Mouse (Mus musculus): ENCODE data around the gene Rfng. TPM values are rescaled to one million over a fixed set of nuclear protein-coding genes. Genes with fewer than 3 reads are reported as not detected.
"Not testable (repeated sequence)": the region's sequence is repeated elsewhere in the genome, so short reads cannot be mapped to it uniquely, and the experiment has no call there.

Rfng gene
- total and polyA plus RNA-seq, 3 experiments: 12.7 to 40.7 TPM; not detected in 1

DNA sequence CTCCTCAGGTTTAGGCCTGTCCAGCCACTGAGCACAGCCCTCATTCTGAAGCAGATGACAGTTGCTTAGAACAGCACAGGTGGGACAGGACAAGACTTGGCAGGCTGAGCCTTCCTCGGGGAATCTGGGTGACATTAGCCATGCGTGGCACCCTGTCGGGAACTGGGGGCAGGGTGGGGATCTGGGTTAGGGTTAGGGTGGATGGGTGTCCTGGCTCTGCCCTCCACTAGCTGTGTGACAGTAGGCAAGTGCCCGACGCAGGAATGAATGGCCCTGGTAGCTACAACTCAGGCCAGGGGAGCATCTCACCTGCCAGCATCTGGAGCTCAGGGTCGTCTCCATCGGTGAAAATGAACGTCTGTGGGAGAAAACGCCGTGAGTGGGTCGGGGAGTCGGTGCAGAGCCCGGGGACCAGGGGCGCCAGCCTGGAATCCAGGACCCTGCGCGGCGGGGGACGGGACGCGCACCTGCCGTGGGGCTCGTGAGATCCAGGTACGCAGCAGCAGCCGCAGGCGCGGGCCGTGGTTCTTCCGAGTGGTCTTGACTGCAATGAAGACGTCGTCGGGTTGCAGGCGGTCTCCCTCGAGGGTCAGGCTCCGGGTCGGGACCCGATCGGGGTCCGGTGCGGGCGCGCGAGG, 462 bp downstream of the Rfng start:
- H3K4me3 ChIP-seq (ENCODE audit: control insufficient read depth in 1 of 2, insufficient read depth in 1 of 2, low read depth in 2 of 2, low read length in 2 of 2): peak overlapping the region; percentile 79 to 95
- H3K4me1 ChIP-seq (ENCODE audit: control insufficient read depth in 1 of 2, insufficient read depth in 2 of 2, low read length in 2 of 2): peaks cover 0 to 16% of the 10 kb centered on the region in 2 experiments; a peak in 1 of 4 replicates
- DNase-seq (ENCODE audit: low read depth, low spot score): peak; percentile 34
- peak overlapping the region; percentile 87 for H3K9ac ChIP-seq (ENCODE audit: control insufficient read depth, low read depth, low read length, poor library complexity, severe bottlenecking)
- TF ChIP-seq CHD1 (IDR thresholded peaks at IDR 0.05; ENCODE audit: low read depth, low read length) (no peak), ZKSCAN1 (IDR thresholded peaks at IDR 0.05; ENCODE audit: low read depth, low read length) (no peak), USF1 (IDR thresholded peaks at IDR 0.05; ENCODE audit: low read depth, low read length) (no peak), KAT2A (conservative IDR thresholded peaks at IDR 0.05; ENCODE audit: low read depth, low read length) (no peak), MAX (IDR thresholded peaks at IDR 0.05; ENCODE audit: low read length) (no peak), ETS1 (IDR thresholded peaks at IDR 0.05; ENCODE audit: low read depth, low read length) (no peak), EP300 (IDR thresholded peaks at IDR 0.05; ENCODE audit: low read depth in 1 of 2, low read length in 2 of 2) (no peak), CHD2 (IDR thresholded peaks at IDR 0.05; ENCODE audit: low read length) (no peak), SMC3 (IDR thresholded peaks at IDR 0.05; ENCODE audit: low read depth, low read length) (no peak), TCF12 (IDR thresholded peaks at IDR 0.05; ENCODE audit: low read depth, low read length) (no peak), BHLHE40 (IDR thresholded peaks at IDR 0.05; ENCODE audit: borderline replicate concordance, low read depth, low read length) (no peak), MYB (IDR thresholded peaks at IDR 0.05; ENCODE audit: low read depth, low read length) (no peak), POLR2A (IDR thresholded peaks at IDR 0.05; ENCODE audit: control insufficient read depth in 1 of 2, insufficient read depth in 1 of 2, low read depth in 1 of 2, low read length in 2 of 2, poor library complexity in 1 of 2) (no peak), POLR2AphosphoS2 (IDR thresholded peaks at IDR 0.05; ENCODE audit: low read length) (no peak), TAL1 (IDR thresholded peaks at IDR 0.05; ENCODE audit: low read length) (no peak), ZNF384 (IDR thresholded peaks at IDR 0.05; ENCODE audit: low read depth, low read length) (no peak), MXI1 (IDR thresholded peaks at IDR 0.05; ENCODE audit: low read depth, low read length) (no peak; the same call in 1 of the 2 replicates), ZC3H11A (IDR thresholded peaks at IDR 0.05; ENCODE audit: low read depth, low read length) (no peak), RAD21 (IDR thresholded peaks at IDR 0.05; ENCODE audit: low read depth, low read length) (no peak), MAZ (IDR thresholded peaks at IDR 0.05; ENCODE audit: low read depth, low read length) (no peak)
- H3K9me3 ChIP-seq (replicated peaks; ENCODE audit: insufficient read depth, low read length): no peaks in the 10 kb centered on the region
- no peaks in the 10 kb centered on the region for H3K27me3 ChIP-seq (ENCODE audit: control insufficient read depth in 1 of 2, insufficient read depth in 2 of 2, low read length in 2 of 2)
- peak overlapping the region; percentile 32 for H3K27ac ChIP-seq (ENCODE audit: control insufficient read depth, low read depth, low read length)
- H3K79me2 ChIP-seq (ENCODE audit: control insufficient read depth, insufficient read depth, low read length, poor library complexity): peaks cover 26% of the 10 kb centered on the region
- H3K36me3 ChIP-seq (ENCODE audit: control insufficient read depth in 1 of 2, insufficient read depth in 2 of 2, low read length in 2 of 2): peaks cover 2 to 7% of the 10 kb centered on the region in 2 experiments

DNA sequence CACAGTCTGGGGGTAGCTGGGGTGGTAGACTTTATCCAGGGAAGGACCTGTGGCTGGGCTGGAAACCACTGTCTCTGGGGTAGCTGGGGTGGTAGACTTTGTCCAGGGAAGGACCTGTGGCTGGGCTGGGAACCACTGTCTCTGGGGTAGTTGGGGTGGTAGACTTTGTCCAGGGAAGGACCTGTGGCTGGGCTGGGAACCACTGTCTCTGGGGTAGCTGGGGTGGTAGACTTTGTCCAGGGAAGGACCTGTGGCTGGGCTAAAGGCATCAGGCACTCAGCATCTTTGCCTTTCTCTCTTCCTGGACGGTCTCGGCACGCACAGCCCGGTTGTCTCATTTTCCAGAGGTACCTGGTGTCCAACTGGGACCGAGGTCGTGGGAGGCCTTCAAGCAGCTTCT, 2.6 kb downstream of the Rfng start:
- H3K27ac ChIP-seq (ENCODE audit: control insufficient read depth, low read depth, low read length); H3K27me3 ChIP-seq (ENCODE audit: control insufficient read depth in 1 of 2, insufficient read depth in 2 of 2, low read length in 2 of 2); H3K9me3 ChIP-seq (replicated peaks; ENCODE audit: insufficient read depth, low read length); DNase-seq (ENCODE audit: low read depth, low spot score); H3K9ac ChIP-seq (ENCODE audit: control insufficient read depth, low read depth, low read length, poor library complexity, severe bottlenecking); H3K36me3 ChIP-seq (ENCODE audit: control insufficient read depth in 1 of 2, insufficient read depth in 2 of 2, low read length in 2 of 2); H3K4me3 ChIP-seq (ENCODE audit: control insufficient read depth in 1 of 2, insufficient read depth in 1 of 2, low read depth in 2 of 2, low read length in 2 of 2): not testable (repeated sequence)
- H3K79me2 ChIP-seq (ENCODE audit: control insufficient read depth, insufficient read depth, low read length, poor library complexity): peaks cover 20% of the 10 kb centered on the region
- peaks cover 0 to 16% of the 10 kb centered on the region in 2 experiments; a peak in 1 of 4 replicates for H3K4me1 ChIP-seq (ENCODE audit: control insufficient read depth in 1 of 2, insufficient read depth in 2 of 2, low read length in 2 of 2)
